Mouse (Mus musculus): Measurements from ENCODE around the gene Pnpo. TPM values are rescaled to one million over a fixed set of nuclear protein-coding genes. Genes with fewer than 3 reads are reported as not detected.

Gene Pnpo
- polyA plus RNA-seq, 3 experiments from 2014 or later = 19.0 to 35.1 (median 30.7) TPM

GRCm38 (mm10) chr11:96935872-96936650 is 7.7 kb downstream of the Pnpo start:
- ATAC-seq = no peak

- ATAC-seq = no peak
Measured at GRCm38 (mm10) chr11:96934921-96935356, 8.8 kb downstream of the Pnpo start.

DNA sequence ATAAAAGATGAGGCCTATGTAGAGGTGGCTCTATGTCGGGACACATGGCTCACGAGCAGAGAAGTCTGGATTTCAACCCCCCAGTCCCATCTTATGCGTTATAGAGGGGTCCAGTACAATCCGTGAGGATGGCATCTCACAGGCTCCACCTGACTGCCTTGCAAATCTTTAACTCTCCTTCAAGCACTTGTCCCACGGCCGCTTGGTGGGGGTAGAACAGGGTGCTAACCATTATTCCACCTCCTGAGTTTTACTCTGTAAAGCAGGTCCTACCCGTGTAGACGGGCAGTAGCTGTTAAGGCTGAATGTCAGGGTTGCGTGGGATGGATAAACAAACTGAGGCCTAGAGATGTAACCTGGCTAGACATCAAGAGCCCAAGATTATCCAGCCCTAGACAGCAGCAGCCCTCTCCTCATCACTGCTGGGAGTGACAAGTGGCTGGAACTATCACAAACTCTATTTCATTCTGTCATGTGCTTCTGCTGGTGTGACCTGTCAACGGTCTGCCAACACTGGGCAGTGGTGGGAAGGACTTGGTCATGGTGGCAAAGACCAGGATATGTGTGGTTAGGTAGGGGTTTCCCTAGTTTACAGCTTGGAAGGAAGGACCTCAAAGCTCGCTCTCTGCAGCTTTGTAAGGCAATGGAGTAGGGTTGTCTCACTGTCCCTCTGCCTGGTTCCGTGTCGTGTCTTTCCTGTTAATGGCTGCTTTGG is 10.1 kb downstream of the Pnpo start:
- no peak for ATAC-seq

- no peak for ATAC-seq
Measured at GRCm38 (mm10) chr11:96931327-96932062, 12.3 kb downstream of the Pnpo start.

- ATAC-seq = no peak
Measured at GRCm38 (mm10) chr11:96929766-96930331, 13.9 kb downstream of the Pnpo start.

DNA sequence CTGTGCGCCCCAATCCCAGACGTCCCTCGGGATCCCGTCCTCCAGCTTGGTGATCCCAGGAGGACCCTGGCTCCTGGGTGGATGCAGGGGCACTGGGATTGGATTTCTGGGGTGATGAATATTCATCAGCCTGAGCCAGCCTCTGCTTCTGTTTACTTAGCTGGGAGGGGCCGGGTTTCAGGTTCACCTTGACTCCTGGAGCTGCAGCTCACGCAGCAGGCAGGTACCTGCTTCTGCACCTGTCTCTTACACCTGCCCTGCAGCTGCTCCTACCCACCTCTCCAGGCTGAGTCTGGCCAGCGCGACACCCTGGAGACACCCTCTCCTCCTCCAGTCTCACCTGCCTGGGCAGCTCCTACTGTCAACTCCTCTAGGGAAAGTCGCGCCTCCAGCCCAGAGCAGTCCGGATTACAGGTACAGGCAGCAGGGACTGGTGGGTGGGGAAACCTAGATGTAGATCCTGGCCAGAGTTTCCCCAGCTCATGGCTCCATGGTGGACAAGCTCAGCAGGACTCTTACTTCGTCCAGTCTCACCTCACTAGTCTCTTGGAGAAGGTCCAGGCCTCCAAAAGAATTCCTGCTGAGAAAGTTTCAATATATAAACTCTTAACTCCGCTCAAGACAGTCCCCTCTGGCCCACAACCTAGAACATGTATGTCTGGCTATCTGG is 14.6 kb downstream of the Pnpo start:
- ATAC-seq = no peak

- ATAC-seq = no peak
Measured at GRCm38 (mm10) chr11:96928691-96929090, 15.1 kb downstream of the Pnpo start.

DNA sequence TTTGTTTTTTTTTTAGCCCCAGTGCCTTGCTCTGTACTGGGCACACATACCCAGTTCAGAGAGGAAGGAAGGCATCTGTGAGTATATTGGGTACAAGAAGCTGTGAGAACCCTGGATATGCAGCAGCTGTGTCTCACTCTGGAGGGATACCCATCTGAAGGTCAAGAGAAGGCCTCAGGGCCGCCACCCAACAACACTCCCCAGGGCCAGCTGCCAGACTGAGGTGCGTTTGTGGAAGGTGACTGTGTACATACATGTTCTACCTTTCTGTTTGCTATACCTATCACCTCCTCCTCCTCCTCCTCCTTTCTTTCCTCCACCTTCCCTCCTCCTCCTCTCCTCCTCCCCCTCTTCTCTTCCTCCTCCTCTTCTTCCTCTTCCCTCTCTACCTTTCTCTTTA is 15.7 kb downstream of the Pnpo start, which contains the start of gene Prr15l:
Gene Prr15l, plus strand, starts transcription at position 17 of the 400 bp plus-strand sequence.
- ATAC-seq = no peak

DNA sequence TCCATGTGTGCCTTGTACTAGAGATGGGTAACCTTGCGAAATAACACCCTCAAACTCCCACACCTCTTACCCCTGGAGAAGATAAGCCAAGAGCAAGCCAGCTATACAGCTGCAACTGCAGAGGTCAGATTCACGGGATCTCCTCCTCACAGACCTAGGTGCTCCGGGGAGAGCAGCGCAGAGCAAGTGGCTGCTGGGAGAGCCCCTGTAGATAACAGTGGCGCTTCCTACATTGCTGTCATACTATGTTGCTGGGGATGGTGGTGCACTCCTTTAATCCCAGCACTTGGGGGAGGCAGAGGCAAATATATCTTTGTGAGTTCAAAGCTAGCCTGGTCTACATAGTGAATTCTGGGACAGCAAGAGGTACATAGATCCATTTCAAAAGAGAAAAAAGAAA is 17.2 kb downstream of the Pnpo start:
- no peak for ATAC-seq

GRCm38 (mm10) chr11:96925469-96926148 is 18.2 kb downstream of the Pnpo start:
- ATAC-seq = no peak

DNA sequence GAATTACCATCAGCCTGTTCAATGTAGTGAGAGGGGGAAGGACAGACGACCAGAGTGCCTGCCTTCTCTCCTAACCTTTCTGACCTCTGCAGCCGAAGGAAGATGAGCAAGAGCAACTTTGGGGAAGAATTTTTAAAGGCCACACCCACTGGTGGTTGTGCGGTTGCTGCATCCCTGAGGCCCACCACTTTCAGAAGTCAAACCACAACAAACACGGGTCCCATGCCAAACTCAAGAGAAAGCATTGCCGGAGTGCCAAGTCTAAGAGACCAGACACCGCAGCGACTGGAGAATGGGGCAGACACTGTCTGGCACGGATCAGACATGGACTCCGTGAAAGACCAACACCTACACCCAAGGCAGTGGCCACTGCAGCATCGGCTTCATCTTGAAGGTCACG is 18.9 kb downstream of the Pnpo start:
- no peak for ATAC-seq

- no peak for ATAC-seq
Measured at GRCm38 (mm10) chr11:96919003-96919402, 24.8 kb downstream of the Pnpo start.

DNA sequence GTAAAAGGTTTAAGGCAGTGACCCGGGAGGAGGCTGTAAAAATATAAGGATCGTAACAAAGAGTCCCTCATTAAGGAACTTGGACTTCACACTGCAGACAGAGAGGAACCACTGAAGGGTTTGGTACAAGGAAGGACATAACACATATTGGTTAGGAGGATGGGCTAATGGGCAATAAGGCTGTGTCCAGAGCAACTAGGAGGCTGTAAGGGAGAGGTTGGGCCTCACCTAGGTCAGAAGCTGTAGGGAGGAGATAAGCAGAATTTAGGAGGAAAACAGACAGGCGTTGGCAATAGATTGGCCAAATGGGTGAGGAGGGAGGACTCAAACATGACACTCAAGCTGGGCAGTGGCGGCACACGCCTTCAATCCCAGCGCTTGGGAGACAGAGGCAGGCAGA is 26.4 kb downstream of the Pnpo start:
- ATAC-seq = no peak

DNA sequence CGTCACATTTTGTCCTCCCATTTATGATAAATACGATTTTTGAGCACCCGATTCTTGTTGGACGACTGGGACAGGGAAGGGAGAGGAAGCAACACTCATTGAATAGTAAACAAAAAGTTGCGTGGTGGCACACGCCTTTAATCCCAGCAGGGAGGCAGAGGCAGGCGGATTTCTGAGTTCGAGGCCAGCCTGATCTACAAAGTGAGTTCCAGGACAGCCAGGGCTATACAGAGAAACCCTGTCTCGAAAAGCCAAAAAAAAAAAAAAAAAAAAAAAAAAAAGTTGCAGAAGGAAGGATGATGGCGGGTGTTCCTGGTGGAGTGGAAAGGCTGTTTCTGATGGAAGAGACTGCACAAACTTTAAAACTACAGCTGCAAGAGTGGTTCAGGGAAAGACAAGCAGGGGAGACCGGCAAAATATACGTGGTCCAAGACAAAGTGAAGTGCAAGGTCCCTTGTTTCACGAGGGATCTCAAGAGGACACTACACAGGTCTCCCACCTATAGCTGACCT is 26.8 kb downstream of the Pnpo start:
- ATAC-seq = no peak

- peak; percentile 99 for ATAC-seq
Measured at GRCm38 (mm10) chr11:96916044-96916884, 27.5 kb downstream of the Pnpo start, which contains the start of gene Cdk5rap3. Cdk5rap3 (minus strand) TSS chr11:96916496.

DNA sequence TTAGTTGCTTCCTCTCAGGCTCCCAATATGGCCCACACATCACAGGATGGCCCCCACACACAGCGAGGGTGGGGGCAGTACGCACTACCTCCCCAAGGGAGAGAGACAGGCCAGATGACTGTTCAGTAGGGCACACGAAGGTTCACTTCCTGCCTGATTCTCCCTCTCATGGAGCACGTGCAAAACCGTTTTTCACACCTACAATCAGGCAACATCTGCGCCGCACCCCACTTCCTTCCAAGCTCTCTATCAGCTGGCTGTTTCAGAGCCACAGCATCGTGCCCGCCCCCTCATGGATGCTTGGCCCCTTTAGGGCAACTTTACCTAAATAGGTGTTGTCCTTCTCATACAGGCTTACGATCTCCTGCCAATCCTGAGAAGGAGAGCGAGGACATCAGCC is 31.1 kb downstream of the Pnpo start:
- ATAC-seq = no peak

DNA sequence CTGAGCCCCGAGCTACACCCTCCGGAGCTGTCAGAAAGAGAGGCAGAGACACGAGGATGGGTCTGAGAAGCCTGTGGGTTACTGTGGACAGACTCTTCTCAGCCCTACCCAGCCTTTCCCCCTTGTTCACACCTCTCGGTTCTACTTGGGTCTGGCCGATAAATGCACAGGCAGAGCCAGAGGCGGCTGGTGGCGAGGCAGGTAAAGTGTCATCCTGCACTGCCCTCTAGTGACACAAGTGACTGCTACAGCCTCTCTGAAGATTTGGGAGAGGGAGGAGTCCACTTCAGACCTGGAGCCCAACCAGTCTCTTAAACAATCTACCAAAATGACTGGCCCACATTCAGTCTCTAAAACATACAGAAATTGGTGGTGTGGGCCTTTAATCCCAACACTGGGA is 33.8 kb downstream of the Pnpo start:
- peak; percentile 78 for ATAC-seq

DNA sequence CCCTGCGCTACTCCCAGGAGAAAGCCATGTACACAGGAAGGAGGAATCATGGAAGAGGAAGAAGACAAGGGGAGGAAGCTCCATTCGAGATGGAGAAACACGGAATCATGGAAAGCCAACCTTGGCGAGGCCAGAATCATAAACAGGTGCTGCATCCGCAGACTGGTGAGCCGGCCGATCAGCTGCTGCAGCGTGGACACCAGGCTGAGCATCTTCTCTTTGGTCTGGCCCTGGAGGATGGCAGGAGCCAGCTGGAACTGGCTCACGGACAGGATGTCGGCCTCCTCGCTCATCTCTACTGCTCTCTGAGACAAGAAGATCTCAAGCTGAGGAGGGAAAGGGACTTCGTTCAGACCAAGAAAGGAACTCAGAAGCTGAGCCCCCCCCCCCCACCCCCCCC is 35.2 kb downstream of the Pnpo start:
- no peak for ATAC-seq

- no peak for ATAC-seq
Measured at GRCm38 (mm10) chr11:96906431-96907161, 37.2 kb downstream of the Pnpo start.

Data from inflammation-experienced regulatory T-cells, adult 6 months (primary cell).